8 mouse cellular contexts compared by ENCODE assay signal in the genomic region with DNA sequence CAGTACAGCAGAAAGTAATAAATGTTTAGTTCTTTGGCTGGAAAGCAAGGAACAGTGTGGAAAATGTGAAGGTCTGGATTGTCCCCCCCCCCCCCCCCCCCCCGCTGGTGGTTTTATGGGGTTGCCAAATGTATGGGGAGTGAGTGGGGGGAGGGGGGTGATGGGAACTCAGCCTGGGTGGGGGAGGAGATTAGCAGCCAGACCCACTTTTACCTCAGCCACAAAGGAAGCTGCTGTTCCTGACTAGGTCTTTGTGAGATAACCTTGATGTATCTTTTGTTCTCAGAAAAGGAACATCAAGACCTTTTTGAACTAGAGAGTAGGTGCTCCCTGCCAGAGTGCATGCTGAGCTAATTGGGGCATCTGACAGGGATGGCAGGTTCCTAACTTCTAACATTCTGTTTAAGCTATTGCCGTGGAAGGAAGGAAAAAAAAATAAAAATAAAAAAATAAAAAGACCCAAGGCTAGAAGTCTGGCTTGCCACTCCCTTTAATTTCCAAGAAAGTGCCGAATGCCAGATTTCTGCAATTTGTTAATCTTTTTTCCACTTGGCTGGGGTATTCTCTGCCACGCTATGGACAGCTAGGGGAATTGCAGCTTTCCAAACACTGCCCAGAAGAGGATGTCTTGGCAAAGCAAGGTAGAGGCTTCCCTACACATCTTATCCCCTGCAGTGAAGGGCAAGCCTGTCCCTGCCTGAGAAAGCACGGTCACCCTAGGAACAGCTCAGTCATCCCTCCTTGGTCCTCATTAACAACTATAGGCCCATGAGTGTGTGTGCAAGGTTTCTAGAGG. TPM values are rescaled to one million over a fixed set of nuclear protein-coding genes. Genes with fewer than 3 reads are reported as not detected.
A peak's percentile ranks its signal among the peaks of the same experiment; 100 is the strongest.
DNase-seq lines count a peak whose midpoint lies in the region; ATAC-seq and TF ChIP-seq lines count a peak whose summit lies in the region.
"Had no signal": no experiment of that assay in that cellular context is flagged by ENCODE, and none has a peak within 500 bp of the region (broad histone marks: within the 10 kb centered on the region; RNA-seq: fewer than 3 reads in every experiment).

No protein-coding gene starts in this region.

- peaks cover 6% of the 10 kb centered on the region; the same call in 1 of the 2 replicates for H3K36me3 ChIP-seq in limb, embryonic 13.5 days

- H3K4me3 ChIP-seq in left cerebral cortex, adult 2 months: no peak overlapping the region
- H3K4me3 ChIP-seq in cerebellum, adult 2 months (replicated peaks; ENCODE audit: insufficient read depth, low read depth, low read length): no peak overlapping the region
- no peak overlapping the region for H3K4me3 ChIP-seq in limb, embryonic 13.5 days
- H3K4me3 ChIP-seq: embryonic facial prominence, embryonic 13.5 days had no signal

- peak overlapping the region; percentile 11; the same call in 1 of the 2 replicates for H3K4me2 ChIP-seq in limb, embryonic 13.5 days (replicated peaks)
- H3K4me2 ChIP-seq: embryonic facial prominence, embryonic 13.5 days had no signal

- WGBS in cerebellum, adult 2 months: 2% methylated on average over 5 of the region's 5 CpGs
- 26% methylated on average over 5 of the region's 5 CpGs for WGBS in limb, embryonic 13.5 days

- DNase-seq in left cerebral cortex, adult 2 months (ENCODE audit: extremely low spot score in 1 of 2, low spot score in 2 of 2): no peak
- no peak for DNase-seq in left cerebral cortex, postnatal 10 days (ENCODE audit: extremely low spot score in 1 of 2, low spot score in 2 of 2)
- DNase-seq in MEL-GATA-1-ER (ENCODE audit: extremely low read depth, low read depth): peak; percentile 31
- peak; percentile 50 to 61 for DNase-seq in cerebellum, adult 2 months
- DNase-seq in ovary, postnatal 10 days (ENCODE audit: low spot score): no peak
- DNase-seq in urinary bladder, adult 2 months (ENCODE audit: low spot score): no peak

- TF ChIP-seq CTCF in left cerebral cortex, adult 2 months (IDR thresholded peaks at IDR 0.05): peak; percentile 55
- TF ChIP-seq CTCF in cerebellum, adult 2 months (IDR thresholded peaks at IDR 0.05; ENCODE audit: borderline replicate concordance, insufficient read depth, low read depth, low read length): peak; percentile 15; the same call in 1 of the 2 replicates

- no peak for TF ChIP-seq POLR2A in cerebellum, adult 2 months (IDR thresholded peaks at IDR 0.05; ENCODE audit: borderline replicate concordance, insufficient read depth, low read length)

- no peaks in the 10 kb centered on the region for H3K9me3 ChIP-seq in limb, embryonic 13.5 days
- H3K9me3 ChIP-seq: embryonic facial prominence, embryonic 13.5 days had no signal

- intact Hi-C loops in left cerebral cortex, adult 2 months (cut with DNase I): loop anchor here (2.0 to 5.0 kb wide), 2 partner anchors 35 to 121 kb away; a partner anchor contains a TSS
- intact Hi-C loops in left cerebral cortex, postnatal 10 days (cut with DNase I): loop anchor here (2.0 kb wide), 1 partner anchor 121 kb away; no protein-coding TSS in a partner anchor

- ATAC-seq in limb, embryonic 13.5 days (ENCODE audit: low FRiP score, low read depth): peak; percentile 53

- no peak overlapping the region for H3K27ac ChIP-seq in left cerebral cortex, adult 2 months
- no peak overlapping the region for H3K27ac ChIP-seq in cerebellum, adult 2 months (ENCODE audit: insufficient read depth, low read length)
- H3K27ac ChIP-seq in limb, embryonic 13.5 days: peak overlapping the region; percentile 58; the same call in 1 of the 2 replicates

- no peak overlapping the region for H3K9ac ChIP-seq in limb, embryonic 13.5 days
- H3K9ac ChIP-seq: embryonic facial prominence, embryonic 13.5 days had no signal

- peaks cover 10% of the 10 kb centered on the region for H3K4me1 ChIP-seq in cerebellum, adult 2 months (ENCODE audit: control insufficient read depth, insufficient read depth, low read length)
- peaks cover 21% of the 10 kb centered on the region for H3K4me1 ChIP-seq in limb, embryonic 13.5 days
- H3K4me1 ChIP-seq: embryonic facial prominence, embryonic 13.5 days had no signal

- H3K27me3 ChIP-seq in cerebellum, adult 2 months (ENCODE audit: control insufficient read depth, insufficient read depth, low read length): no peaks in the 10 kb centered on the region
- no peaks in the 10 kb centered on the region for H3K27me3 ChIP-seq in limb, embryonic 13.5 days
- H3K27me3 ChIP-seq: embryonic facial prominence, embryonic 13.5 days had no signal

RNA-seq across cellular contexts. Expression of a gene that starts 35.3 kb away (rescaled TPM):
- total RNA-seq in left cerebral cortex, adult 2 months (2021): 1 to 10 TPM; 2.9 TPM
- 1 to 10 TPM; 3.9 to 5.1 TPM for total RNA-seq in left cerebral cortex, postnatal 10 days (2021)
- 3.8 and 4.6 TPM in 2 replicates for polyA plus RNA-seq in cerebellum, adult 2 months (2012; rRNA removed)
- polyA plus RNA-seq in limb, embryonic 13.5 days (2015; fragmentation: Nextera tagmentation; extraction: Ambion mirVana): 10.4 and 13.2 TPM in 2 replicates
- 42.1 and 46.8 TPM in 2 replicates for polyA plus RNA-seq in urinary bladder, adult 2 months (2012; rRNA removed)

Comparison
In these comparisons a context has a peak if more than half of its experiments do, and no peak if none do; other contexts are left out.
1. DNase-seq: peak in MEL-GATA-1-ER (single experiment) and cerebellum, adult 2 months (2 of 2); none in left cerebral cortex, adult 2 months (0 of 2), left cerebral cortex, postnatal 10 days (0 of 2), ovary, postnatal 10 days (single experiment) and urinary bladder, adult 2 months (single experiment).